Mouse (Mus musculus) stomach, embryonic 14.5 days (tissue): ENCODE results near the gene Rpl10. TPM values are rescaled to one million over a fixed set of nuclear protein-coding genes. Genes with fewer than 3 reads are reported as not detected.

Source experiments
- ATAC-seq: fragments of 200-750 bp; cut with Nextera tagmentation; 2 replicates; pipeline ENCODE4 v1.8.0; 2017; ENCODE audit warnings: low read depth, moderate TSS enrichment; ENCODE audit not compliant: insufficient number of reproducible peaks, insufficient read depth, low FRiP score
- H3K27ac ChIP-seq: fragments of 300-500 bp; sonication (generic); 2 replicates; pipeline ENCODE4 v1.5.1; 2014; ENCODE audit warnings: mild to moderate bottlenecking, low read length, moderate library complexity, mixed read lengths
- H3K27me3 ChIP-seq: fragments of 300-500 bp; sonication (generic); 2 replicates; pipeline ENCODE4 v1.6.1; 2014; ENCODE audit warnings: low read length, control low read depth, mixed read lengths; ENCODE audit not compliant: control insufficient read depth, insufficient read depth
- H3K36me3 ChIP-seq: fragments of 300-500 bp; sonication (generic); 2 replicates; pipeline ENCODE4 v1.6.1; 2014; ENCODE audit warnings: mild to moderate bottlenecking, control low read depth, low read length, moderate library complexity, mixed read lengths; ENCODE audit not compliant: control insufficient read depth, insufficient read depth
- H3K4me1 ChIP-seq: fragments of 300-500 bp; sonication (generic); 2 replicates; pipeline ENCODE4 v1.6.1; 2014; ENCODE audit warnings: low read length, control low read depth, mixed read lengths; ENCODE audit not compliant: control insufficient read depth, insufficient read depth
- H3K4me2 ChIP-seq: fragments of 300-500 bp; sonication (generic); replicated peaks from 2 replicates; pipeline ENCODE4 v1.6.1; 2014; ENCODE audit warnings: low read depth, low read length, control low read depth
- H3K4me3 ChIP-seq: fragments of 300-500 bp; sonication (generic); 2 replicates; pipeline ENCODE4 v1.5.1; 2014; ENCODE audit warnings: low read depth, low read length, control low read depth
- H3K9ac ChIP-seq: fragments of 300-500 bp; sonication (generic); replicated peaks from 2 replicates; pipeline ENCODE4 v1.6.1; 2014; ENCODE audit warnings: low read depth, mild to moderate bottlenecking, control low read depth, low read length, moderate library complexity, mixed read lengths
- H3K9me3 ChIP-seq: fragments of 300-500 bp; sonication (generic); 2 replicates; pipeline ENCODE4 v1.6.1; 2016; ENCODE audit warnings: low read depth, low read length, control low read depth; ENCODE audit not compliant: control insufficient read depth
- WGBS: fragments of 180-500 bp; shearing (Covaris S2); extraction: QIAGEN DNeasy Blood & Tissue Kit; methylation state at CpG from one replicate; pipeline ENCODE4 v1.1.7; 2014; 5-methylcytosine and 5-hydroxymethylcytosine counted together
- polyA plus RNA-seq: library from polyadenylated mRNA; unstranded; fragments of >200 nt; fragmentation: Nextera tagmentation; extraction: Ambion mirVana; gene quantifications from 2 replicates; pipeline ENCODE4 v1.2.1, GENCODE M21; 2014

Gene Rpl10
- polyA plus RNA-seq, 1 experiment from 2014 or later = 924 TPM

DNA sequence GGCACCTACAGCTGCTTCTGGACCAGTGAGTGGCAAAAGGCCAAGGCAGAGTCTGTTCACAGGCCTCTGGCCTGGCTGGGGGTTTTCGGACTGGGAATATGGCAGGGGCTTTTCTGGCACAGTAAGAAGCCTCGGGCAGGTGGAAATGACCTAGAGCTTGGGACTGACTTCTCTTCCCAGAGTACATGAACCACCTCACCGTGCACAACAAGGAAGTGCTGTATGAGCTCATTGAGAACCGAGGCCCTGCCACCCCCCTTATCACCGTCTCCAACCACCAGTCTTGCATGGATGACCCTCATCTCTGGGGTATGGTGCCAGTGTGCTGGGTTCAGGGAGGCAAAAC lies 12.5 kb downstream of the Rpl10 start:
- H3K36me3 ChIP-seq = peaks cover 5% of the 10 kb centered on the region; the same call in 1 of the 2 replicates
- peak overlapping the region; percentile 50 for H3K4me3 ChIP-seq
- peak overlapping the region; percentile 63; the same call in 1 of the 2 replicates for H3K27ac ChIP-seq
- no peaks in the 10 kb centered on the region for H3K9me3 ChIP-seq
- H3K4me1 ChIP-seq = peaks cover 2% of the 10 kb centered on the region; the same call in 1 of the 2 replicates
- H3K9ac ChIP-seq = peak overlapping the region; percentile 58
- H3K4me2 ChIP-seq = peak overlapping the region; percentile 50
- ATAC-seq = no peak
- 49% methylated on average over 5 of the region's 5 CpGs for WGBS
- H3K27me3 ChIP-seq = no peaks in the 10 kb centered on the region

DNA sequence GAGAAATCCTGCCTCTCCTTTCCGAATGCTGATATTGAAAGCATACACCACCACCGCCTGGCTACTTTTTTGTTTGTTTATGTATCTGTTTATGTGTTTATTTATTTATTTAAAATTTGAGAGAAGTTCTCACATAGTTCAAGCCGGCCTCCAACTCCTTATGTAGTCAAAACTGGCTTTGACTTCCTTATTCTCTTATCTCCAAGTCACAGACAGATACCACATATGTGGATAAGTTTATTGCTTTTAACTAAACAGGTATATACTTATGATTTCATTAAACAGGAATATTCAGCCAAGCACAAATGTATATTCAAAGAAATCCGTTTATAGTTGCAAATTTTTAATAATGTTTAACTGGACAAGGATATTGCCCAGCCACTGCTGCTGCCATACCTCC lies 22.8 kb downstream of the Rpl10 start:
- H3K9ac ChIP-seq = no peak overlapping the region
- 68% methylated on average over 4 of the region's 4 CpGs for WGBS

GRCm38 (mm10) chrX:74296538-74297448 lies 26.2 kb downstream of the Rpl10 start, which contains the start of gene Atp6ap1:
Atp6ap1 (plus strand) TSS chrX:74297097.
- H3K4me3 ChIP-seq = peak within 1 kb of the TSS; percentile 54
- no peaks in the 10 kb centered on the region for H3K4me1 ChIP-seq
- peak within 1 kb of the TSS; percentile 58 for H3K9ac ChIP-seq
- peaks cover 2% of the 10 kb centered on the region; the same call in 1 of the 2 replicates for H3K36me3 ChIP-seq
- WGBS = 23% methylated on average over 37 of the region's 37 CpGs
- no peaks in the 10 kb centered on the region for H3K9me3 ChIP-seq
- ATAC-seq = peak; percentile 99
- H3K27me3 ChIP-seq = no peaks in the 10 kb centered on the region
- H3K4me2 ChIP-seq = peak within 1 kb of the TSS; percentile 58
- H3K27ac ChIP-seq = no peak within 1 kb of the TSS

More for the DNA sequence above, 22.8 kb downstream of the Rpl10 start:
- H3K27me3 ChIP-seq = no peaks in the 10 kb centered on the region
- no peak for ATAC-seq
- H3K9me3 ChIP-seq = no peaks in the 10 kb centered on the region
- no peaks in the 10 kb centered on the region for H3K36me3 ChIP-seq
- no peak overlapping the region for H3K27ac ChIP-seq
- no peak overlapping the region for H3K4me3 ChIP-seq
- no peak overlapping the region for H3K4me2 ChIP-seq
- H3K4me1 ChIP-seq = no peaks in the 10 kb centered on the region

DNA sequence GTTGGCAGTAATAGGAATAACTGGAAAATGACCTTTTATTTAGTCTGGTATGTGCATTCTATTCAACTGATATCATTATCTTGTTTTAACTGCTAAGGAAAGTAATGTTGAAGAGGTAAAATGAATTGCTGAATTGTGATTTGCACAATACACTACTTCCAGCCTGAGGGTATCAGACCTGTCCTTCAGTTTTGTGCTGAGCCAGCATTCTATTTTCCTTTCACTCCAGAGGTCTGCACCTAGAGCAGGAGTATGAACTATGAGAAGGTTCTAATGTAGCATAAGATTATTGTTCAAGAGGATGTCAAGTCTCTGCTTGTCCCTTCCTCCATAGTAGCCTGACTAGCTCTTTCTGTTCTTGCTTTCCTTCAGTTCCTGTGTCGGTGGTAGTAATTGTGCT lies 27.7 kb downstream of the Rpl10 start:
- H3K4me1 ChIP-seq = no peaks in the 10 kb centered on the region
- no peak overlapping the region for H3K4me3 ChIP-seq
- H3K27ac ChIP-seq = no peak overlapping the region
- ATAC-seq = no peak
- no peak overlapping the region for H3K4me2 ChIP-seq
- H3K36me3 ChIP-seq = peaks cover 4% of the 10 kb centered on the region; the same call in 1 of the 2 replicates
- no peaks in the 10 kb centered on the region for H3K9me3 ChIP-seq
- 72% methylated on average over 1 of the region's 1 CpGs for WGBS
- no peak overlapping the region for H3K9ac ChIP-seq
- no peaks in the 10 kb centered on the region for H3K27me3 ChIP-seq

- Histone ChIP-seq H3K27ac (no peak overlapping the region), H3K4me3 (no peak overlapping the region), H3K36me3 (peaks cover 7% of the 10 kb centered on the region; the same call in 1 of the 2 replicates), H3K4me1 (no peaks in the 10 kb centered on the region), H3K4me2 (no peak overlapping the region), H3K9me3 (no peaks in the 10 kb centered on the region), H3K27me3 (no peaks in the 10 kb centered on the region), H3K9ac (no peak overlapping the region)
- WGBS = 70% methylated on average over 3 of the region's 3 CpGs
- no peak for ATAC-seq
Measured at GRCm38 (mm10) chrX:74299721-74300120, 29.1 kb downstream of the Rpl10 start.

- ATAC-seq = peak; percentile 81
- peak within 1 kb of the TSS; percentile 47 for H3K9ac ChIP-seq
- peaks cover 25% of the 10 kb centered on the region for H3K36me3 ChIP-seq
Measured at GRCm38 (mm10) chrX:74304867-74305700, 34.5 kb downstream of the Rpl10 start, which contains the start of gene Gdi1. Gdi1 (plus strand) TSS chrX:74304998.

DNA sequence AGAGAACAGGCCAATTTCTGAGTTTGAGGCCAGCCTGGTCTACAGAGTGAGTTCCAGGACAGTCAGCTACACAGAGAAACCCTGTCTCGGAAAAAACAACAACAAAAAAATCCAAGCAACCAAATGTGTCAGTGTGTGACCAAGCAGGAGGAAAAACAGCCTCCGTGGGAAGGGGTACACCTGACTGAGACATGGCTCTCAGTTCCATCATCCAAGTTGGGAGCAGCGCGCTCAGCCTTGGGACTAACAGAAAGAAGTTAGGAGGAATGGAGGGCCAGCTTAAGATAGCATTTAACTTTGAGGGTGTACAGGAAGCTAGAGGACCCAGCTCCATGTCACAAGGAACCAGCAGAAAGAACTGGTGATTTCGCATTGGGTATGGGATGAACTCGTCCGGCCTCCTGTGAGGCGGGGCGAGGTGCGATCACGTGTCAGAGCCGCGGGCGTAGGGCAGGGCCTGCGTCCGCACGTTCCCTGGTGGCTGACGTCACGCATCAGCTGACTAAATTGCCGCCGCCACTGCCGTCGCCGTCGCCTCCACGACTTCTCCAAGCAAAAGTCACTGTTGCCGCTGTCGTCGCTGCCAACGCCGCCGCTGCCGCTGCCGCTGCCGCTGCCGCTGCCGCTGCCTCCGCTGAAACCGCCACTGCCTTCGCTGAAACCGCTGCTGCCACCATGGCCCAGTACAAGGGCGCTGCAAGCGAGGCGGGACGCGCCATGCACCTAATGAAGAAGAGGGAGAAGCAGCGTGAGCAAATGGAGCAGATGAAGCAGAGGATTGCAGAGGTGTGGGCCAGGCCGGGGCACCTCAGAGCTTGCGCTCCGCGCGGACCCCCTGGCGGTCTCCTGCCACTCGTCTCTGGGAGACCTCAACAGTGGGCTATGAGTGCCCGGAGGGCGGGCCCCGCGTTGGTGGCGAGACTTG lies 42.2 kb downstream of the Rpl10 start, which contains the start of gene Fam50a:
Gene Fam50a (plus strand): TSS at position 494 of the 925 bp plus-strand sequence.
- peak; percentile 96 for ATAC-seq
- Histone ChIP-seq H3K4me2 (peak within 1 kb of the TSS; percentile 55), H3K9ac (peak within 1 kb of the TSS; percentile 53; the same call in 1 of the 2 replicates), H3K36me3 (peaks cover 14% of the 10 kb centered on the region), H3K4me1 (no peaks in the 10 kb centered on the region), H3K27ac (peak within 1 kb of the TSS; percentile 55; the same call in 1 of the 2 replicates), H3K4me3 (peak within 1 kb of the TSS; percentile 55), H3K9me3 (no peaks in the 10 kb centered on the region), H3K27me3 (no peaks in the 10 kb centered on the region)
- 17% methylated on average over 59 of the region's 59 CpGs for WGBS

More at GRCm38 (mm10) chrX:74304867-74305700, 34.5 kb downstream of the Rpl10 start, which contains the start of gene Gdi1:
- H3K9me3 ChIP-seq = no peaks in the 10 kb centered on the region
- peak within 1 kb of the TSS; percentile 50 for H3K4me3 ChIP-seq
- peak within 1 kb of the TSS; percentile 80; the same call in 1 of the 2 replicates for H3K27ac ChIP-seq
- H3K4me1 ChIP-seq = no peaks in the 10 kb centered on the region
- peak within 1 kb of the TSS; percentile 60 for H3K4me2 ChIP-seq
- WGBS = 15% methylated on average over 40 of the region's 41 CpGs
- H3K27me3 ChIP-seq = no peaks in the 10 kb centered on the region
